Mouse (Mus musculus) forebrain, postnatal 0 days (tissue): ENCODE data around the gene Cfc1. TPM values are rescaled to one million over a fixed set of nuclear protein-coding genes. Genes with fewer than 3 reads are reported as not detected.

ENCODE experiments used
- ATAC-seq: fragments of 200-750 bp; cut with Nextera tagmentation; 2 replicates; pipeline ENCODE4 v1.8.0; 2017; ENCODE audit warnings: mild to moderate bottlenecking, moderate library complexity
- DNase-seq: peaks from one replicate; pipeline ENCODE4 v3.0.0-alpha.2; 2015
- H3K27ac ChIP-seq: fragments of 300-500 bp; sonication (generic); 2 replicates; pipeline ENCODE4 v1.5.1; 2014; ENCODE audit warnings: low read depth, mild to moderate bottlenecking, antibody characterized with exemption, low read length, moderate library complexity, mixed read lengths
- H3K27me3 ChIP-seq: fragments of 300-500 bp; sonication (generic); 2 replicates; pipeline ENCODE4 v1.6.1; 2014; ENCODE audit warnings: mild to moderate bottlenecking, low read length, mixed read lengths; ENCODE audit not compliant: insufficient read depth
- H3K36me3 ChIP-seq: fragments of 300-500 bp; sonication (generic); 2 replicates; pipeline ENCODE4 v1.6.1; 2014; ENCODE audit warnings: mild to moderate bottlenecking, moderate library complexity; ENCODE audit not compliant: insufficient read depth
- H3K4me1 ChIP-seq: fragments of 300-500 bp; sonication (generic); 2 replicates; pipeline ENCODE4 v1.6.1; 2014; ENCODE audit warnings: antibody characterized with exemption; ENCODE audit not compliant: insufficient read depth
- H3K4me2 ChIP-seq: fragments of 300-500 bp; sonication (generic); 2 replicates; pipeline ENCODE4 v1.6.1; 2014; ENCODE audit warnings: low read depth, mild to moderate bottlenecking, moderate library complexity
- H3K4me3 ChIP-seq: fragments of 300-500 bp; sonication (generic); 2 replicates; pipeline ENCODE4 v1.5.1; 2014; ENCODE audit warnings: low read depth, low read length, mixed read lengths
- H3K9ac ChIP-seq: fragments of 300-500 bp; sonication (generic); 2 replicates; pipeline ENCODE4 v1.6.1; 2014; ENCODE audit warnings: mild to moderate bottlenecking
- H3K9me3 ChIP-seq: fragments of 300-500 bp; sonication (generic); 2 replicates; pipeline ENCODE4 v1.6.1; 2016; ENCODE audit warnings: low read length
- CTCF ChIP-seq: sonication (generic); IDR thresholded peaks from 2 replicates; pipeline ENCODE4 v1.5.1; 2016; ENCODE audit warnings: antibody characterized with exemption, control low read depth, low read depth
- WGBS: fragments of 180-500 bp; shearing (Covaris S2); extraction: QIAGEN DNeasy Blood & Tissue Kit; methylation state at CpG from one replicate; pipeline ENCODE4 v1.1.7; 2014; 5-methylcytosine and 5-hydroxymethylcytosine counted together
- polyA plus RNA-seq: library from polyadenylated mRNA; unstranded; fragments of >200 nt; fragmentation: Nextera tagmentation; extraction: Ambion mirVana; gene quantifications from 2 replicates; pipeline ENCODE4 v1.2.1, GENCODE M21; 2015
- total RNA-seq: library from RNA; depleted of rRNA; stranded (reverse); fragments of >200 nt; gene quantifications from 2 replicates; pipeline ENCODE4 v1.2.3, GENCODE M21; 2014; rRNA removed

The Cfc1 gene
- total and polyA plus RNA-seq, 2 experiments from 2014 or later, result 0.22 TPM; not detected in 1

GRCm38 (mm10) chr1:34587298-34588096 lies 52.0 kb downstream of the Cfc1 start:
- 87% methylated on average over 22 of the region's 22 CpGs for WGBS
- no peak for TF ChIP-seq CTCF
- Histone ChIP-seq H3K27me3 (no peaks in the 10 kb centered on the region), H3K4me3 (no peak overlapping the region), H3K36me3 (peaks cover 53% of the 10 kb centered on the region), H3K9ac (no peak overlapping the region), H3K4me2 (no peak overlapping the region), H3K4me1 (peaks cover under 1% of the 10 kb centered on the region; the same call in 1 of the 2 replicates), H3K27ac (no peak overlapping the region), H3K9me3 (no peaks in the 10 kb centered on the region)
- DNase-seq, result no peak
- no peak for ATAC-seq

Other genes starting within 250 kb of the Cfc1 start
- gene Ccdc115, start 96.0 kb upstream of the Cfc1 start, total RNA-seq, result 42.0 and 49.9 TPM in 2 replicates
- 60.6 and 63.2 TPM in 2 replicates for gene Ccdc115, start 96.0 kb upstream of the Cfc1 start, polyA plus RNA-seq
- 17.2 and 21.3 TPM in 2 replicates for gene Imp4, start 95.8 kb upstream of the Cfc1 start, total RNA-seq
- gene Imp4, start 95.8 kb upstream of the Cfc1 start, polyA plus RNA-seq, result 51.8 and 56.9 TPM in 2 replicates
- gene Ptpn18, start 75.9 kb upstream of the Cfc1 start, total RNA-seq, result 4.3 and 12.5 TPM in 2 replicates
- 6.5 and 9.3 TPM in 2 replicates for gene Ptpn18, start 75.9 kb upstream of the Cfc1 start, polyA plus RNA-seq
- gene Prss39, start 37.2 kb upstream of the Cfc1 start, total RNA-seq, result not detected in 2 replicates
- gene Prss39, start 37.2 kb upstream of the Cfc1 start, polyA plus RNA-seq, result not detected in 2 replicates
- gene Prss40, start 25.3 kb downstream of the Cfc1 start, total RNA-seq, result not detected in 2 replicates
- 0.19 TPM in 1 of 2 replicates, not detected in the other for gene Prss40, start 25.3 kb downstream of the Cfc1 start, polyA plus RNA-seq
- gene Amer3, start 44.0 kb downstream of the Cfc1 start, total RNA-seq, result 58.0 and 68.5 TPM in 2 replicates
- gene Amer3, start 44.0 kb downstream of the Cfc1 start, polyA plus RNA-seq, result 18.6 and 25.0 TPM in 2 replicates